Mouse (Mus musculus) right cerebral cortex, postnatal 4 days (tissue): ENCODE data around the gene Ripply2.
"Not testable (repeated sequence)": the region's sequence is repeated elsewhere in the genome, so short reads cannot be mapped to it uniquely, and the experiment has no call there.

Experiments used
- DNase-seq: peaks from one replicate; pipeline ENCODE4 v3.0.0-alpha.2; 2022

The Ripply2 gene

DNA sequence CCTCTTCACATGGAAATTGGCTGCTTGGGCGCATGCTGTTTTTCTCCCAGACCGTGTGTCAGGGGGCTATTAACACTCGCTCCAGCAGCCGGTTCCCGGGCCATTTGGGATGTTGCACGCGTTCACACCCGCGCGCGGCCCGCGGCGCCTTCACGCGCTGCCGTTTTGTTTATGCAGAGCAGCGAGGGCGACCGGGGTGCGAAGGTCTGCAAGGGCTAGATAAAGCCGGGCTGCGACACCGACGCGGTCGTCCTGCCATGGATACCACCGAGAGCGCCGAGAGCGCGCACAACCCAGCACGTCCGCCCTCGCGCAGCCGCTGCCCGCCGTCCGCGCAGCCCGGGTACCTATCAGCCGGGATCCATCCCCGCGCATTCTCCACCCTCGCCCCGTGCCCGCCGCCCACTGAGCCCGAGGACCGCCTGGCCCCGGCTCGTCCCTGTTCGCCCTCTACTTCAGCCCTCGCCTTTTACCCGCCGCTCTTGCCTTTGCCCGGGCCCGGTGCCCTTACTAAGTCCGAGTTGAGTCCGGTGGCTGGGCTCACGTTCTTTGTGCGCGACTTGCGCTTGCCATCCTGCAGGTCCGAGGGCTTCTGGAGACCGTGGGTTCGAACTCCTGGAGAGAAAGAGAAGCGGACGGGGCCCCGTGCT lies at the start of gene Ripply2:
Ripply2 (plus strand) TSS at position 250 of the 650 bp plus-strand sequence.
- DNase-seq, result peak; percentile 49

DNA sequence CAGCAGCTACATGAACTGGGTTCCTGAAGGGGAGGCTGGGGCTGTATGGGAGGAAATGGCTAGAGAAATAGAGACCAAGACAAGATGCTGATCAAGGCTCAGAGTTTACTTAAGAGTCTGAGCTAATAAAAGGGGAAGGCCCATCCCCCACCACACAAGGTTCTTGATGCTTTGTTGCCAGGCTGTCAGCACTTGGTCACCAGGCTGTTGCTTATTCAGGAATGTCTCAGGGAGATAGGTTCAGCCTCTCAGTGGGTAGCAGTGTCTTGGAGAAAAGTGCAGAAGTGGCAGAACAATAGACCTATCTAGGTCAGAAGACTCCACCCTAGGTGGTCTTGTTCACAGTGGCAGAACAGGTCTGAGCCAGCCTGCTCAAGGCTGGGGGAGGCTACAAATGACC lies 42.9 kb upstream of the Ripply2 start:
- not testable (repeated sequence) for DNase-seq

DNA sequence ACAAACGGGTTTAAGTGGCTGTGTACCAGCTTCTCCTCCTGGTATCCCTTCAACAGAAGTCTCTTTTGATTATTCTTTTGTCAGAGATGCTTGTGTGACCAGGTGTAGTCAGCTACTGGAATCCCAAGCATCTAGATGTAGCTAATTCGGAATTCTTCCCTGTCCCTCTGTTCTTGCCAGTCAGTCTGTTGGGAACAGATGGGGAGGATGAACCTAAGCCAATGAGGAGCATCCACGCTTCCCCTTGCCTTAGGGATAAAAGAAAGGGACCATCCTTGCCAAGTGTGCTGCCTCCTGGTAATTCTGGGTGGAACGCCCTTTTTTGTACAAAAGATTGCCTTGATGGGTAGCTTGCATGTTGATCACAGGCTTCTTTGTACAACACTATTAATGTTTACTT lies 41.8 kb upstream of the Ripply2 start:
- no peak for DNase-seq

DNA sequence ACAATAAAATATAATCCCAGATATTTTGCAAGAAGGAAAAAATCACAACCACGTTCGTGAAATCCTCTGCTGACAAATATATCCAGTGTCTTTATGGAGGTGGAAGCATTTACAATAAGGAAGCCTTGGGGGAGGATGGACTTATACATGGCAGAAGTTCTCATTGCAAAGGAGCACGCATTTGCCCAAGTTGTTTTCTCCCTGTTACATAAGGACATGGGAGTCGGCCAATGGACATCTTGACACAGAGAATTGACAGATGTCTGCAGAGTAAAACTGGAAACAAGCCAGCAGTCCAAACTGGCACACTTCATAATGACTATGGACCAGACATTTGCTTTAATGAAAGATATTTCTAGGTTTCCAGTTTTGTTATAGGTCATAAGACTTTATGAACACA lies 38.4 kb upstream of the Ripply2 start:
- peak; percentile 16 for DNase-seq

DNA sequence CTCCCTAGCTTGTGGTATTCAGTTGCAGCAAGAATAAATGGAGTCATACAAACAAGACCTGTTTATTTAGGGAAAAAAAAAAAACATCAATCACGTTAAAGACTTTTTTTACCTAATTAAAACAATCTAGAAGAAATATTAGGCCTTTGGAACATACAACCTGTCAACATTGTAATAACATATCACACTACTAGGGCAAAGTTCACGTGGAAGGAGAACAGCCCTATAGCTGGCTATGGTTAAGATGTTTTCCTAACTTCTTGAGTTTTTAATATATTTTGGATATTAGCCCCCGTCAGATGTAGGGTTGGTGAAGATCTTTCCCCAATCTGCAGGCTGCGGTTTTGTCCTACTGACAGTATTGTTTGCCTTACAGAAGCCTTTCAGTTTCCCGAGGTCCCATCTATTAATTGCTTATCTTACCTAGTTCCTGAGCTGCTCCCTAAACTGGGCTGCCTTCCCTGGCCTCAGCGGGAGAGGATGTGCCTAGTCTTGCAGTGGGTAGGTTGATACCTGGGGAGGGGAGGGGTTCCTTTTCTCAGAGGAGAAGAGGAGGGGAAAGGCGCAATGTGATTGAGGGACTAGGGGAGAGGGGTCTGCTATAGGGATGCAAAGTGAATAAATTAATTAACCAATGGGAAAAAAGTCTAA lies 37.0 kb upstream of the Ripply2 start:
- no peak for DNase-seq

DNA sequence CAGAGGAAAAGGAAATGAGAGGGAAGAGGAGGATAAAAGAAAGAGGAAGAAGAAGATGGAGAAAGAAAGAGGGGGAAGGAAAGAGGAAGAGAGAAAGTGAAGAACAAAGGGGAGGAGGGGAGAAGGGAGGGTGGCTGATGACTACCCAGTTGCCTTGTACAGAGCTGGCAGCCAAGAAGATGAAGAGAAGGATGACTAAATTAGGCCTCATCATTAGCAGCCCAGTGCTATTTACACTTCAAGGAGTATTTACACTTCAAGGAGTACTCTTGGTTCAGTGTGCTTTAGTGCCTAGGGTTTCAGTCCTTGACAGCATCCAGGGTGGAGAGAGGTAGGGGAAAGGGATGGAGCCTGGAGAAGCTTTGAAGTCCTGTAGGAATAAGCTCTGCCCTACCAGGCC lies 35.3 kb upstream of the Ripply2 start:
- DNase-seq, result no peak

DNA sequence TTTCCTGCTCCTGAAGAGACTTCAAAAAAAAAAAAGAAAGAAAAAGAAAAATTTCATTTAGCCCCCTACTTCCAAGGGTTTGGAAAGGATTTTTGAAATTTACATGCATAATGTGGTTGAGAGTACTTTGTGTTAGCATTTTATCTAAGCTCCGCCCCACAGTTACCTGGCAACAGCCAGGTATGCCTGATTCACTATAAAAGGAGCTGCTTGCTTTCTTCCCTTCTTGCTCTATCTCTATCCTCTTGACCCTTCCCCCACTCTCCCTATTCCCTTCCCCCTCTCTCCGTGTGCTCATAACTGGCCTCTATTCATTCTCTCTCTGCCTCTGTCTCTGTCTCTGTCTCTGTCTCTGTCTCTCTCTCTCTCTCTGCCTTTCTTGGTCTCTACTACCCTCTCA lies 34.4 kb upstream of the Ripply2 start:
- no peak for DNase-seq

DNA sequence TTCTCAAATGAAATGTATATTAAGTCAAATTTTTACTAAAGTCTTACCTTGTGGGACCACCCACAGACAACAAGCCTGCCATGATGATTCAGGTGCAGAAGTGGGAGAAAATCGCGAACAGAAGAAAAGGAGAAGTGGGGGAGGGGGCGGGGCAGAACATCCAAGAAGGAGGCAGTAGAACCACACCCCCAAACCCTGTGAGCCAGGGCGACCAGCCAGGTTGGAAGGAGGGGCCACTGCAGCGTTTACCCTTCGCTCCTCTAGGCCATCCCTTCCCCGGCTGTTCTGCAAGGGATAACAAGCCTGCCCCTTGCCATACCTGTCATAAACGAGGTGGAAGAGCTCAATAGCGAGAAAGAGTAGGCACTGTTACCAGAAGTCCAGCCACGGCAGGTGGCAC lies 33.8 kb upstream of the Ripply2 start:
- DNase-seq, result no peak

DNA sequence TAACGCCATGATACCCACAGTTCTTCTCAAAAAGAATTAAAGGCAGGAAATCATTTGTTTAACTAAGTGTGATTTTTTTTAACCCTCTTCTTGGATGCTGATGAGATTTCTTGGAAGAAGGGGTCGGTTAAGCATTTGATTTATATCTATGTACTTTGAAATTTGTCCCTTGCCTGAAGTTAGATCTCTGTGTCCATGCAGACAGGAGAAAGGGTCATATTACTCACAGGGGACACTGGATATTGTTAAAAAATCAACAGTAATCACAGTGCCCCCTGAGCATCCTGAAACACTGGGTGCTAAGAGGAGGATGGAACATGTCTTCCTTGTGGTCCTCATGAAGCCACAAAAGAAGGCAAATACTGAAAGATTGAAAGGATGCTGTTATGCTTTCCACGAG lies 30.8 kb upstream of the Ripply2 start:
- no peak for DNase-seq

DNA sequence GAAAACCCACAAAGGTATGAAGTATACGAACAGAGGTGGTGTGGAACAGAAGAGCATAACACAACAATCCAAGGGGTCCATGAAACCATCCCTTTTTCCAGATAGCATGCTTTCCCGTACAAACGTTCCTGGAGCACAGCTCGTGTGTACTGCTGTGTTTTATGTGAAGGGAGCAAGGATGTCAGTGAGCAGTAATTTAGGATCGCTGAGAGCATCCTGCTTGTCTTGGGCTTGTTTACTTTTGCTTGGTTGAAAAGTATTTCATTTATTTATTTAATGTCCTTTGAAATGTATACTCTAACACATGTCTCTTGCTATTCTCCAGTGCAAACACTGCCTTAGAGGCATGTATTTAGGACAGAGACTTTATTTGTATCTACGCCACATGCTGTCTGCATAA lies 30.2 kb upstream of the Ripply2 start:
- DNase-seq, result no peak

DNA sequence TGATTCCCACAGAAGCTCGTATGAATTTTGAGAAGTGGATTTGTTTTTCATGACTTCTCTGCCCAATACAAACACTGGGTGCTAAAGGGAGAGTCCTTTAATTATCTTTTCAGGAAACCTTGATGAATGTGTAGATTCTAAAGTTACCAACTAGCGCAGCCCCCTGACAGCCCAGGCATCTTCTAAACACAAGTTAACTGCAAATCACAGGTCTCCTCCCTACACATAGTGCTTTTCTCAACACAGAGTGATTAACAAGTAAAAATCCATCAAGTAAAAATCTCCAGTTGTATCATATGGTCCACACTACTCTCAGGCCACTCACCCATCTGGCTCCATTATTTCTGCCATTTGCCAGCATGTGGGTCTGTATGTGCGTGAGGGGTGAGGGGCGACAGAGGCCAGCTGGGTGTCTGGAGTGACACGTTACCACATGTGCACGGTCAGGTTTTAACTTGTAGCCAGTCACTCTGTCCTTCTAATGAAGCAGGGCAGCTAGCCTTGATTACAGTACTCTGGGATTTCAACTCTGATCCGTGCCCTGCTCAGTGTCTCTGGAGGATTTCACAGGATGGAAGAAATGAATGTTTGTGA lies 28.5 kb upstream of the Ripply2 start:
- no peak for DNase-seq

DNA sequence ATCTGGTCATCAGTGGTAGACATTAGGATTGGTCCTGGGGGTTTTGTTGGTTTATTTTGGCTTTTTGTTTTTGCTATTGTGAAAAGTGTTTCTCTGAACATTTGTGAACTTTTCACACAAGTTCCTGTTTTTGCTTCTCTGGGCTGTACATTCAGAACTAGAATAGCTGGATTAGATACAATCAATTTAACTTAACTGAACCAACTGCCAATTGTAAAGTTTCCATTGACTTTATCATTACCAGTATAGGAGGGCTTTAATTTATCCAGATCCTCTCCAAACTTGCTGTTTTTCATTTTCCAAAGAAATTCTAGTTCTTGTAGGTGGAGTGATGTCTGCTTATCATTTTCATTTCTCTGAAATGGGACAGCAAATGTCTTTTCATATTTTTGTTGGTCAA lies 25.5 kb upstream of the Ripply2 start:
- DNase-seq, result no peak

DNA sequence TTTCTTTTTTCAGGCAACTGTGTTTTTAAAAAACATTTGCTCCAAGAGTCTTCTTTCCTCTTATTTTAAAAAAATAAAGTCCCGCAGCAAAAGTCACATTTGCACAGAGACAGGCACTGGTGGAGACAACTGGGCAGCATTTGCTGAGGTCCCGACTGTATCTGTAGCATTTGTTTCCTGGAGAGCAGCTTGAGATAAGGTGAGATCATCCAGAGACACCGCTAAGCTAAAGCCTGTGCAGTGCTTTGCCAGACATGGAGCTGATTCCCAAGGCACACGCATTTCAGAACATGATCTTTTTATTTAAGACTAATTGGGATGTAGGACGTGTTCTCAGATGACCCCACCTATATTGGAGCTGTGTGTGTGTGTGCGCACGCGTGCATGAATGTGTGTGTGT lies 23.6 kb upstream of the Ripply2 start:
- no peak for DNase-seq

DNA sequence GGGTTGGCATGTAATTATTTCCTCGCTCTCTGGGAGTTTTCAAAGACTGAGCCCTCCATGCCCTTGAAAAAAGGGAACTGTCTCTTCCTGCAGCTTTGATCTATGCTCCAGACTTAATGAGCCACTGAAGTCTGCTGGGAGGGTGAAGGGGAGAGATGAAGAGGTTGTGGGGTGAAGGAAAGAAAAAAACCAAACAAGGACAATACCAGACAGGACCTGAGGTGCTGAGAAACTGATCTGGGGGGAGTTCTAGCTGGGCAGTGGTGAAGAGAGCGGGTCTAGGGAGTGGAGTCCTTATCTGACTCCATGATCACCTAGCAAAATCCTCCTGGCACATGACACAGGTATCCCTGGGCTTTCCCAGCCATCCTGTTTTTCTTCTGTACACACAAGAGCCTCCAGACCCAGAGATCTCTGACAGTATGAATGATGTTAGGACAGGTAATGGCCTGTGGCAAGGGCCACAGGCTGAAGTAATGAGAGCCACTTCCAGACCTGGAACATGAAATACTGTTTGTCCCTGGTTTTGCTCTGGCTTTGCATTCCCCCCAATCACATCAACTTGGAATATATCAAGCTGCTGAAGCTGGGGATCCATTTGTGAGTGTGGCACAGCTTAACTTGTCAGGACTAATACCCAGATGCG lies 18.2 kb upstream of the Ripply2 start:
- no peak for DNase-seq

DNA sequence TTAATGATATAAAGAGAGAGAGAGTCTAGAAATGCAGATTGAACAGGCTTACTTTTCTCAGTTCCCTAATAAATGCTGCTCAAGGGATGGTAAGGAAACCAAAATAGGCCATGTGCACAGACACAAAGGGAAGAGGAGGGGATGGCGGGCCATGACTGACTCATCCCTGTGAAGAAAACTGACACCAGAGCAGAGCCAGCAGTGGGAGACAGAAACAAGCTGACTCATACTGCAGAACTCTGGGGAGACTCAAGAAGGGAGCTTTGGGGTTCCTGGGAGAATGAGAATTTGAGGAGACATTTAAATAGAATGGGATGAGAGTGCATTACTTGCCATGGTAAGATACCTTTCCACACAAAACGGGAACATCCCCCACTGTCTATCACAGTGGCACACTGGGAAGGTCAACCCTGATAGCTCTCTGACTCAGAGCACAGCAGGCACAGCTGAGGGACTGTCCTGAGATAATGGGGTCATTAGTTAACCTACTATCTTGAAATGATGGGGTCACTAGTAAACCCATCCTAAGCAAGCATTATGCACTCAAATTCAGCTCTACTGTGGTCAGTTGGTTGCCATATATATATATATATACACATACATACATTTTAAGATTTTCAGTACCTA lies 15.3 kb upstream of the Ripply2 start:
- DNase-seq, result no peak

DNA sequence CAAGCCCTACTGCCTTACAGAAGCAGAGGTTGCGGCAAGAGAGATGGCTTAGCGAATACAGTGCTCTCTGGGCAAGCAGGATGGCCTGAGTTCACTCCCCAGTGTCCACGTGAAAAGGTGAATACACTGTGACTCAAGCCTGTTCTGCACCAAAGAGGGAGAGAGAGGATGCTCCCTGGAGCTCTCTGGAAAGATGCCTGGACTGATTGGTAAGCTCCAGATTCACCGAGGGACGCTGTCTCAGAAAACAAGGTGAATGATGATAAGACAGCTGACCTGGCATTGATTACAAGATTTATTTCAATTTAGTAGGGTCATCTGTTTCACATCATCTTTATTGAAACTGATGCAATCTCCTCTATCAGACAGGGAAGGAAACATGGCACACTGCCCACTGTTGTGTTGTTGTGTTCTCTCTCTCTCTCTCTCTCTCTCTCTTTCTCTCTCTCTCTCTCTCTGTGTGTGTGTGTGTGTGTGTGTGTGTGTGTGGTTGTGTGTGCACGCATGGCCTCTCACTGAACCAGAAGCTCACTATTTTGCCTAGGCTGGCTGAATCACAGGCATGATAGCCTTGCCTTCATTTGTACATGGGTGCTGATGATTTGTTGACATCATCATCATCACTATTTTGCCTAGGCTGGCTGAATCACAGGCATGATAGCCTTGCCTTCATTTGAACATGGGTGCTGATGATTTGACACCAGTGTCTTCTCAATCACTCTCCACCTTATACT lies 10.5 kb upstream of the Ripply2 start:
- no peak for DNase-seq

DNA sequence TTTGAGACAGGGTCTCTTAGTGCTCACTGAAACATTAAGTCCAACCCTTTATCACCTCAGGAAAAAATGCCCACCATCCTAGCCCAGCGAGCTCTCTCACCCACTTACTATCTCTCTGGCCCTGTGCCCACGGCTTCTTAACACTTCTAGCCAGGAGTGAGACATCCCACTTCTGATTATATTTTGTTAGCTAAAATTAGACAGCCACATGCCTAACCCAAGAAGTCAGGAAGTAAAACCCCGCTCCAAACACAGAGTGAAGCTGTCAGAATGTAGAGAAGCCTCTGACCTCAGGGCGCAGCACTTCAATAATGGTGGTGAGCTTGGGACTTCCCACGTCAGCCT lies 9.9 kb upstream of the Ripply2 start:
- DNase-seq, result no peak

DNA sequence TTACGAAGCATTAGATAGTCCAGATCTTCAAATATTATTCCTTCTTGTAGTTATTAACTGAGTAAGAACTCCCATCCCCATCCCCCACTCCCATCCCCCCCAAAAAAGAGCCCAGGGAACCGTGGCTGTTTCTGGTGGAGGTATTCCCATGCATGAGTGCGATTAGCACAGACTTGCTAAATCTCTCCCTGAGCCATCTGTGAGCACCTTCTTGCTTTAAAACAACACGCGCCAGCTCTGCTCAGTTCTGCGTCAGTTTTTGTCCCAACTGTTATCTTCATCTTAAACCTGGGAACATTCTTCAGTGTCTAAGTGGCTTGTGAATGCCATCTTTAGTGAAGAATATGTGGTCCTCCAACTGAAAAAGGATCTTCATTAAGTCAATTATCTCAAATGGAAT lies 6.8 kb upstream of the Ripply2 start:
- no peak for DNase-seq

DNA sequence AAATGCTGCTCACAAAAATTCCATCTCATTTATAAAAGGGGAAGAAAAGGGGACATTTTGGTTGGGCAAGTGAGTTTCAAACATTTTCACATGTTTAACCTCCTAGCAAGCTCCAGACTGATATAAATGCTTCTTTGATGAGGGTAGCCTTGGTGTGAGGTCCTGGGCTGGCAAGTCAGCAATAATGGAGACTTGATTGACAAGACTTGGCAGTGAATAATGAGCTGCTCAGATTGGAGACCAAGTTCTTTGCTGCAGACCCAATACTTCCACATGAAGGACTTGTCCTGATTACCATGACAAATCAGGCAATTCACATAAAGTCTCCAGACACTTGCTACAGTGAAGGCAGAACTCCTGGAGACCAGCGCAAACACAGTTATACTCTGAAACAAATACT lies 6.4 kb upstream of the Ripply2 start:
- no peak for DNase-seq

DNA sequence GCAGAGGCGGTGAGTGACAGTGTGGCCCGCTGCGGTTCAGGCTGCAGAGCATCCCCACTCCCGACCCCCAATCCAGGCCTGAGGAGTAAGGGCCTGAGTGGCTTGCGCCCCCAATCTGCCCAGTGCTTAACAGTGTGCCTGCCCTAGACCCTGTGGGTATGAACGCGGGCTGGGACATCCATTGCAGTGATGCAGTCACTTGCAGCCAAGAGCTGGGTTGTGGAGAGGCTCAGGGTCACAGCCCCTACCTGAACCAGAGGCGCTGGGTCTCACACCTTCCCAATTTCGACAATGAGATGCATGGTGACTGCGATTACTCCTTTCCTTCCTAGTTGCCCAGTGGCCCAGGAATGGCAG lies 579 bp downstream of the Ripply2 start:
- no peak for DNase-seq

DNA sequence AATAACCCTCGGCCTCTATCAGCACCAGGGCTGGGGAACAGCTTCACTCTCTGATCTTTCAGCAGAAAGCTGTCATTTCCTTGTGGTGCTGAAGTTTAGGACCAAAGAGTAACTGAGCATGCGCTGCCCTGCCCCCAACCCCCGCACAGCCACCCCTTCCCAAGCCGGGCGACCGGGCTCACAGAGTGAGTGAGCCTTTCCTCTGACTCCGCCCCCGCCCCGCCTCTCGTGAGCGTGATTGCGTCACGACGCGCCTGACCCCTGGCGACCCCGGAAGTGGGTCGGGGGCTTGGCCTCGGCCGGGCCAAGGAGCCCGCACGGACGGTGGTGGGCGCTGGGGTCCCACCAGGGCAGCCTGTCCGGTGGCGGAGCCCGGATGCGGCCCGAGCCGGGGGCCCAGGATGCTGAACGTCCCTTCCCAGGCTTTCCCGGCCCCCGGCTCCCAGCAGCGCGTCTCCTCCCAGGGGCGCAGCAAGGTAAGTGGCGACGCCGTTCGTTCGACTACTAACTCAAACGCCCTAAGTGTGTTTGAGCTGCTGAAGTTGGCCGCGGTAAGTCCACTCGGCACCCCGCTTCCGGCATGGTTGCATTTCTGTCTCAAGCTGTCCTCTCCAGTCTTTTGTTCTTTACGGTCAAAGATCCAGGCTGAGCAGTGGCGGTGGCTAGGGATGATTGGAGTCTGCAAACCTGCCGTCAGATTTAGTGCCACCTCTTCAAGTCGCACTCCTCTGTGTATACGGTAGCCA lies 6.6 kb downstream of the Ripply2 start, which contains the start of gene Cyb5r4:
Cyb5r4 (plus strand) TSS at position 237 of the 746 bp plus-strand sequence.
- peak; percentile 98 for DNase-seq

DNA sequence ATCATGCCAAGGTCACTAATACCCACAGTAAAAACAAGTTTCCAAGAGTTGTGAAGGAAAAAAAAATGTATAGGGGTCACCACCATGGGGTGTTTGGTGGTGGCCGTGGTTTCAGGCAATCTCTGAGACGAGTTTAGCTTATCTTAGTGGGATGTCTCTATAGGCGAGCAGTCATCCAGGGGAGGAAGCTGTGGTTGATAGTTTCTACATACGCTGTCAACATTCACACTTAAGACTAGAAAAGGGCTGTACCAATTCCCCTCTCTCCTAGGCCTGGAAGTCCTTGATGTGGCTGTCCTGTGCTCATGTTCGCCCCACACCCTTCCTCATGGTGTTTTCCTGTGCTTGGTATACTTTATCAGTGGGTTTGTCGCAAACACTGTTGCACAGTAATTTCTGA lies 10.4 kb downstream of the Ripply2 start:
- no peak for DNase-seq
